Mouse (Mus musculus): ENCODE measurements around the gene Kif1bp.
"Not testable (repeated sequence)": the region's sequence is repeated elsewhere in the genome, so short reads cannot be mapped to it uniquely, and the experiment has no call there.

Gene Kif1bp

GRCm38 (mm10) chr10:62578338-62579100 is at the start of gene Kif1bp:
Gene Kif1bp (minus strand): TSS chr10:62578457.
- peak; percentile 99 for DNase-seq (ENCODE audit: low read depth, low spot score)

- no peak for DNase-seq (ENCODE audit: low read depth, low spot score)
Observed at GRCm38 (mm10) chr10:62604161-62604560, 25.9 kb upstream of the Kif1bp start.

GRCm38 (mm10) chr10:62603233-62604030 is 25.2 kb upstream of the Kif1bp start:
- no peak for DNase-seq (ENCODE audit: low read depth, low spot score)

- peak; percentile 94 for DNase-seq (ENCODE audit: low read depth, low spot score)
Observed at GRCm38 (mm10) chr10:62602177-62603040, 24.2 kb upstream of the Kif1bp start, which contains the start of gene Ddx21. Gene Ddx21 (minus strand): TSS chr10:62602281.

GRCm38 (mm10) chr10:62601833-62602176 is 23.5 kb upstream of the Kif1bp start:
- no peak for DNase-seq (ENCODE audit: low read depth, low spot score)

GRCm38 (mm10) chr10:62601053-62601791 is 23.0 kb upstream of the Kif1bp start:
- no peak for DNase-seq (ENCODE audit: low read depth, low spot score)

GRCm38 (mm10) chr10:62600056-62600455 is 21.8 kb upstream of the Kif1bp start:
- no peak for DNase-seq (ENCODE audit: low read depth, low spot score)

- DNase-seq (ENCODE audit: low read depth, low spot score) = not testable (repeated sequence)
Observed at GRCm38 (mm10) chr10:62599311-62599710, 21.1 kb upstream of the Kif1bp start.

GRCm38 (mm10) chr10:62592496-62592895 is 14.2 kb upstream of the Kif1bp start:
- no peak for DNase-seq (ENCODE audit: low read depth, low spot score)

- DNase-seq (ENCODE audit: low read depth, low spot score) = peak; percentile 94
Observed at GRCm38 (mm10) chr10:62590200-62590599, 11.9 kb upstream of the Kif1bp start.

- DNase-seq (ENCODE audit: low read depth, low spot score) = no peak
Observed at GRCm38 (mm10) chr10:62588616-62589015, 10.4 kb upstream of the Kif1bp start.

- no peak for DNase-seq (ENCODE audit: low read depth, low spot score)
Observed at GRCm38 (mm10) chr10:62583245-62583644, 5.0 kb upstream of the Kif1bp start.

GRCm38 (mm10) chr10:62582701-62583100 is 4.4 kb upstream of the Kif1bp start:
- no peak for DNase-seq (ENCODE audit: low read depth, low spot score)

- DNase-seq (ENCODE audit: low read depth, low spot score) = no peak
Observed at GRCm38 (mm10) chr10:62582263-62582662, 4.0 kb upstream of the Kif1bp start.

- DNase-seq (ENCODE audit: low read depth, low spot score) = not testable (repeated sequence)
Observed at GRCm38 (mm10) chr10:62579129-62579528, 872 bp upstream of the Kif1bp start.

- DNase-seq (ENCODE audit: low read depth, low spot score) = peak; percentile 59
Observed at GRCm38 (mm10) chr10:62577673-62578337, 452 bp downstream of the Kif1bp start.

- DNase-seq (ENCODE audit: low read depth, low spot score) = no peak
Observed at GRCm38 (mm10) chr10:62575001-62575400, 3.3 kb downstream of the Kif1bp start.

GRCm38 (mm10) chr10:62570126-62570871 is 8.0 kb downstream of the Kif1bp start:
- DNase-seq (ENCODE audit: low read depth, low spot score) = no peak

- no peak for DNase-seq (ENCODE audit: low read depth, low spot score)
Observed at GRCm38 (mm10) chr10:62568861-62569260, 9.4 kb downstream of the Kif1bp start.

GRCm38 (mm10) chr10:62557736-62558135 is 20.5 kb downstream of the Kif1bp start:
- DNase-seq (ENCODE audit: low read depth, low spot score) = peak; percentile 67

Measured in ES-CJ7 (cell line).